ENCODE assay signal across 23 mouse cellular contexts in genomic region chr7:24348896-24349295, GRCm38 (mm10). TPM values are rescaled to one million over a fixed set of nuclear protein-coding genes. Genes with fewer than 3 reads are reported as not detected.
"Had no signal": no experiment of that assay in that cellular context is flagged by ENCODE, and none has a peak within 500 bp of the region (broad histone marks: within the 10 kb centered on the region; RNA-seq: fewer than 3 reads in every experiment).

TSS of gene Lypd5 (plus strand) at chr7:24349196.

- H3K9ac ChIP-seq: liver, embryonic 14.5 days; liver, postnatal 0 days; neural tube, embryonic 12.5 days; stomach, embryonic 15.5 days had no signal

- H3K27ac ChIP-seq: kidney, postnatal 0 days; layer of hippocampus, adult 2 months; liver, embryonic 14.5 days; neural tube, embryonic 12.5 days; stomach, embryonic 15.5 days had no signal

- H3K4me3 ChIP-seq: layer of hippocampus, adult 2 months; neural tube, embryonic 12.5 days; stomach, embryonic 15.5 days had no signal

- DNase-seq: kidney, adult 2 months; kidney, postnatal 25 days; layer of hippocampus, adult 9-11 months; liver, postnatal 0 days; lung, postnatal 14 days; lung, postnatal 4 days; midbrain, embryonic 14.5 days; retina, postnatal 1 day; right cerebral cortex, postnatal 25 days; spleen, adult 18-20 months; thymus, adult 2 months; thymus, postnatal 14 days; thymus, postnatal 4 days had no signal

- H3K36me3 ChIP-seq: neural tube, embryonic 12.5 days; stomach, embryonic 15.5 days had no signal

- ATAC-seq: liver, postnatal 0 days had no signal

- H3K4me1 ChIP-seq: neural tube, embryonic 12.5 days; stomach, embryonic 15.5 days had no signal

- H3K4me2 ChIP-seq: liver, embryonic 11.5 days; midbrain, embryonic 11.5 days; neural tube, embryonic 12.5 days; stomach, embryonic 15.5 days had no signal

- H3K9me3 ChIP-seq: neural tube, embryonic 12.5 days; stomach, embryonic 15.5 days had no signal

- H3K27me3 ChIP-seq: stomach, embryonic 15.5 days had no signal

RNA-seq across cellular contexts. Expression of gene Lypd5, which starts in this region (rescaled TPM):
- polyA plus RNA-seq: kidney, adult 2 months; kidney, embryonic 14.5 days; kidney, postnatal 0 days; limb, embryonic 11.5 days; liver, embryonic 11.5 days; liver, embryonic 14.5 days; midbrain, embryonic 11.5 days; midbrain, embryonic 14.5 days; midbrain, postnatal 0 days; neural tube, embryonic 12.5 days had no signal
